Mouse (Mus musculus) hindbrain, embryonic 15.5 days (tissue): ENCODE data around the gene Lats2. TPM values are rescaled to one million over a fixed set of nuclear protein-coding genes. Genes with fewer than 3 reads are reported as not detected.

ENCODE experiments used
- ATAC-seq: fragments of 200-750 bp; cut with Nextera tagmentation; 2 replicates; pipeline ENCODE4 v1.8.0; 2017; ENCODE audit warnings: low read depth, moderate number of reproducible peaks, moderate TSS enrichment; ENCODE audit not compliant: low FRiP score
- H3K27ac ChIP-seq: fragments of 300-500 bp; sonication (generic); replicated peaks from 2 replicates; pipeline ENCODE4 v1.5.1; 2015; ENCODE audit warnings: mild to moderate bottlenecking, inconsistent platforms
- H3K27me3 ChIP-seq: fragments of 300-500 bp; sonication (generic); 2 replicates; pipeline ENCODE4 v1.6.1; 2015; ENCODE audit warnings: control low read depth, inconsistent platforms
- H3K36me3 ChIP-seq: fragments of 300-500 bp; sonication (generic); 2 replicates; pipeline ENCODE4 v1.6.1; 2015; ENCODE audit warnings: control low read depth, inconsistent platforms
- H3K4me1 ChIP-seq: fragments of 300-500 bp; sonication (generic); replicated peaks from 2 replicates; pipeline ENCODE4 v1.6.1; 2015; ENCODE audit warnings: control low read depth, inconsistent platforms
- H3K4me2 ChIP-seq: fragments of 300-500 bp; sonication (generic); 2 replicates; pipeline ENCODE4 v1.6.1; 2015; ENCODE audit warnings: moderate library complexity, mild to moderate bottlenecking, inconsistent platforms
- H3K4me3 ChIP-seq: fragments of 300-500 bp; sonication (generic); 2 replicates; pipeline ENCODE4 v1.5.1; 2015; ENCODE audit warnings: mild to moderate bottlenecking, inconsistent platforms
- H3K9ac ChIP-seq: fragments of 300-500 bp; sonication (generic); 2 replicates; pipeline ENCODE4 v1.6.1; 2015; ENCODE audit warnings: inconsistent platforms
- H3K9me3 ChIP-seq: fragments of 300-500 bp; sonication (generic); 2 replicates; pipeline ENCODE4 v1.6.1; 2016; ENCODE audit warnings: control low read depth, inconsistent platforms
- WGBS: fragments of 180-500 bp; shearing (Covaris S2); methylation state at CpG from one replicate; pipeline ENCODE4 v1.1.7; 2015; 5-methylcytosine and 5-hydroxymethylcytosine counted together
- polyA plus RNA-seq: library from polyadenylated mRNA; unstranded; fragments of >200 nt; fragmentation: Nextera tagmentation; extraction: Ambion mirVana; gene quantifications from 2 replicates; pipeline ENCODE4 v1.2.1, GENCODE M21; 2015

The Lats2 gene
- polyA plus RNA-seq, 1 experiment from 2014 or later = 8.2 TPM

GRCm38 (mm10) chr14:57707100-57707893 lies 50.9 kb downstream of the Lats2 start:
- H3K9ac ChIP-seq = no peak overlapping the region
- no peaks in the 10 kb centered on the region for H3K27me3 ChIP-seq
- H3K4me3 ChIP-seq = no peak overlapping the region
- no peak overlapping the region for H3K4me2 ChIP-seq
- ATAC-seq = peak; percentile 57
- H3K9me3 ChIP-seq = no peaks in the 10 kb centered on the region
- no peaks in the 10 kb centered on the region for H3K36me3 ChIP-seq
- H3K4me1 ChIP-seq = peaks cover 30% of the 10 kb centered on the region
- H3K27ac ChIP-seq = peak overlapping the region; percentile 53
- 37% methylated on average over 18 of the region's 18 CpGs for WGBS

GRCm38 (mm10) chr14:57706760-57707099 lies 51.5 kb downstream of the Lats2 start:
- H3K4me1 ChIP-seq = peaks cover 33% of the 10 kb centered on the region
- 67% methylated on average over 4 of the region's 4 CpGs for WGBS
- H3K36me3 ChIP-seq = no peaks in the 10 kb centered on the region
- H3K9ac ChIP-seq = no peak overlapping the region
- no peaks in the 10 kb centered on the region for H3K9me3 ChIP-seq
- no peaks in the 10 kb centered on the region for H3K27me3 ChIP-seq
- no peak overlapping the region for H3K4me2 ChIP-seq
- no peak overlapping the region for H3K4me3 ChIP-seq
- H3K27ac ChIP-seq = peak overlapping the region; percentile 53; the same call in 1 of the 2 replicates
- 0 out of 2 replicates have a peak, but pooled peaks have one; percentile 2 for ATAC-seq

GRCm38 (mm10) chr14:57705759-57706158 lies 52.4 kb downstream of the Lats2 start:
- H3K4me3 ChIP-seq = no peak overlapping the region
- no peak overlapping the region for H3K9ac ChIP-seq
- H3K27me3 ChIP-seq = no peaks in the 10 kb centered on the region
- H3K4me1 ChIP-seq = peaks cover 33% of the 10 kb centered on the region
- H3K27ac ChIP-seq = no peak overlapping the region
- ATAC-seq = no peak
- H3K36me3 ChIP-seq = no peaks in the 10 kb centered on the region
- 91% methylated on average over 4 of the region's 4 CpGs for WGBS
- no peaks in the 10 kb centered on the region for H3K9me3 ChIP-seq
- no peak overlapping the region for H3K4me2 ChIP-seq

GRCm38 (mm10) chr14:57705075-57705474 lies 53.1 kb downstream of the Lats2 start:
- Histone ChIP-seq H3K4me1 (peaks cover 33% of the 10 kb centered on the region), H3K9me3 (no peaks in the 10 kb centered on the region), H3K9ac (no peak overlapping the region), H3K27ac (no peak overlapping the region), H3K4me3 (no peak overlapping the region), H3K36me3 (no peaks in the 10 kb centered on the region; the same call in 1 of the 2 replicates), H3K4me2 (no peak overlapping the region), H3K27me3 (no peaks in the 10 kb centered on the region)
- WGBS = 87% methylated on average over 4 of the region's 4 CpGs
- no peak for ATAC-seq

- Histone ChIP-seq H3K4me2 (no peak overlapping the region), H3K27ac (peak overlapping the region; percentile 68), H3K9me3 (no peaks in the 10 kb centered on the region), H3K27me3 (no peaks in the 10 kb centered on the region), H3K4me1 (peaks cover 10% of the 10 kb centered on the region), H3K4me3 (no peak overlapping the region), H3K9ac (no peak overlapping the region), H3K36me3 (peaks cover 4% of the 10 kb centered on the region; the same call in 1 of the 2 replicates)
- 50% methylated on average over 12 of the region's 12 CpGs for WGBS
- ATAC-seq = peak; percentile 55; the same call in 1 of the 2 replicates
Observed at GRCm38 (mm10) chr14:57701915-57702477, 56.2 kb downstream of the Lats2 start.

GRCm38 (mm10) chr14:57699461-57699970 lies 58.7 kb downstream of the Lats2 start:
- no peaks in the 10 kb centered on the region for H3K27me3 ChIP-seq
- peaks cover 9% of the 10 kb centered on the region for H3K36me3 ChIP-seq
- H3K4me1 ChIP-seq = peaks cover 4% of the 10 kb centered on the region; the same call in 1 of the 2 replicates
- 96% methylated on average over 33 of the region's 33 CpGs for WGBS
- no peak overlapping the region for H3K4me2 ChIP-seq
- ATAC-seq = no peak
- H3K9ac ChIP-seq = no peak overlapping the region
- H3K27ac ChIP-seq = no peak overlapping the region
- no peaks in the 10 kb centered on the region for H3K9me3 ChIP-seq
- H3K4me3 ChIP-seq = no peak overlapping the region

GRCm38 (mm10) chr14:57699016-57699415 lies 59.2 kb downstream of the Lats2 start:
- Histone ChIP-seq H3K9me3 (no peaks in the 10 kb centered on the region), H3K4me2 (no peak overlapping the region), H3K9ac (no peak overlapping the region), H3K27ac (no peak overlapping the region), H3K4me1 (peaks cover 4% of the 10 kb centered on the region; the same call in 1 of the 2 replicates), H3K4me3 (no peak overlapping the region), H3K27me3 (no peaks in the 10 kb centered on the region), H3K36me3 (peaks cover 9% of the 10 kb centered on the region)
- no peak for ATAC-seq
- WGBS = 87% methylated on average over 10 of the region's 10 CpGs

GRCm38 (mm10) chr14:57696066-57696465 lies 62.1 kb downstream of the Lats2 start:
- H3K9me3 ChIP-seq = no peaks in the 10 kb centered on the region
- H3K9ac ChIP-seq = no peak overlapping the region
- H3K4me2 ChIP-seq = no peak overlapping the region
- 94% methylated on average over 15 of the region's 15 CpGs for WGBS
- ATAC-seq = no peak
- no peak overlapping the region for H3K27ac ChIP-seq
- H3K27me3 ChIP-seq = no peaks in the 10 kb centered on the region
- H3K36me3 ChIP-seq = peaks cover 9% of the 10 kb centered on the region
- no peak overlapping the region for H3K4me3 ChIP-seq
- no peaks in the 10 kb centered on the region for H3K4me1 ChIP-seq

GRCm38 (mm10) chr14:57695550-57695949 lies 62.6 kb downstream of the Lats2 start:
- Histone ChIP-seq H3K4me3 (no peak overlapping the region), H3K9ac (no peak overlapping the region), H3K4me1 (no peaks in the 10 kb centered on the region), H3K36me3 (peaks cover 9% of the 10 kb centered on the region), H3K27me3 (no peaks in the 10 kb centered on the region), H3K9me3 (no peaks in the 10 kb centered on the region), H3K27ac (no peak overlapping the region), H3K4me2 (no peak overlapping the region)
- ATAC-seq = no peak
- whole genome bisulfite sequencing = 89% methylated on average over 8 of the region's 8 CpGs

GRCm38 (mm10) chr14:57694246-57694645 lies 63.9 kb downstream of the Lats2 start:
- Histone ChIP-seq H3K27ac (no peak overlapping the region), H3K4me1 (no peaks in the 10 kb centered on the region), H3K27me3 (no peaks in the 10 kb centered on the region), H3K9ac (no peak overlapping the region), H3K4me2 (no peak overlapping the region), H3K9me3 (no peaks in the 10 kb centered on the region), H3K4me3 (no peak overlapping the region), H3K36me3 (peaks cover 5% of the 10 kb centered on the region; the same call in 1 of the 2 replicates)
- no peak for ATAC-seq
- 86% methylated on average over 16 of the region's 16 CpGs for WGBS

GRCm38 (mm10) chr14:57692517-57693130 lies 65.6 kb downstream of the Lats2 start:
- Histone ChIP-seq H3K36me3 (peaks cover 5% of the 10 kb centered on the region; the same call in 1 of the 2 replicates), H3K27me3 (no peaks in the 10 kb centered on the region), H3K4me3 (no peak overlapping the region), H3K9ac (no peak overlapping the region), H3K9me3 (no peaks in the 10 kb centered on the region), H3K4me1 (no peaks in the 10 kb centered on the region), H3K4me2 (no peak overlapping the region), H3K27ac (no peak overlapping the region)
- ATAC-seq = no peak
- WGBS = 93% methylated on average over 17 of the region's 17 CpGs

- Histone ChIP-seq H3K36me3 (peaks cover 5% of the 10 kb centered on the region; the same call in 1 of the 2 replicates), H3K9me3 (no peaks in the 10 kb centered on the region), H3K9ac (no peak overlapping the region), H3K4me3 (no peak overlapping the region), H3K27ac (no peak overlapping the region), H3K27me3 (no peaks in the 10 kb centered on the region), H3K4me1 (no peaks in the 10 kb centered on the region), H3K4me2 (no peak overlapping the region)
- 95% methylated on average over 24 of the region's 24 CpGs for WGBS
- no peak for ATAC-seq
Observed at GRCm38 (mm10) chr14:57691316-57691715, 66.9 kb downstream of the Lats2 start.
